Mouse (Mus musculus) G1E (cell line): ENCODE data around the gene Rbm8a2.

ENCODE experiments used
- CTCF ChIP-seq: IDR thresholded peaks from 2 replicates; pipeline ENCODE4 v1.5.1; 2012; ENCODE audit warnings: low read depth, low read length, inconsistent platforms, mixed read lengths
- GATA1 ChIP-seq: IDR thresholded peaks from 2 replicates; pipeline ENCODE4 v1.6.1; 2012; ENCODE audit warnings: borderline replicate concordance, low read length, inconsistent platforms, mixed read lengths
- GATA2 ChIP-seq: IDR thresholded peaks from 2 replicates; pipeline ENCODE4 v1.6.1; 2012; ENCODE audit warnings: low read depth, low read length, inconsistent platforms, borderline replicate concordance
- POLR2AphosphoS5 ChIP-seq: IDR thresholded peaks from 2 replicates; pipeline ENCODE4 v1.6.1; 2012; ENCODE audit warnings: low read depth, low read length, inconsistent platforms; ENCODE audit not compliant: insufficient replicate concordance
- TAL1 ChIP-seq: conservative IDR thresholded peaks from 2 replicates; pipeline ENCODE4 v1.6.1; 2012; ENCODE audit warnings: low read depth, low read length, inconsistent platforms, mixed read lengths

DNA sequence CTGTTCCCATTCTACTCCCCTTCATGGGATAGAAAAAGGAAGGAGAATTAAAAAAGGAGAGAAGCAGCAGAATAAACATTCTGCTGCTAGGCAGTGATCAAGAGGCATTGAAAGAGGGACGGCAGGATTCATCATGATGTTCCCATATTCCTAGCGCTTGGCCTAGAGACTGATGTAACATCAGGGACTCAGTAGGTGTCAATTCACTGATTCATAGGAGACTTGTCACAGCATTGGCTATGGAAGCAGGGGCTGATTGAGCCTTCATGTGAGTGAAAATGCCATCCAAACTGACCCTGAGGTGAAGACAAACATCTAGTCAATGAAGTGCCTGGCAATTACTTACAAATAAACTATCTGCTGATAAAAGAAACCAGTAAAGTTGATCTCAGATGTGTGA, 28.1 kb downstream of the Rbm8a2 start:
- TF ChIP-seq CTCF (no peak), TAL1 (no peak), GATA1 (no peak), POLR2AphosphoS5 (no peak), GATA2 (no peak)
